Mouse (Mus musculus) cerebellum, adult 11-12 months (tissue): ENCODE measurements around the gene Apba3.
A peak's percentile ranks its signal among the peaks of the same experiment; 100 is the strongest.

Experiments
- DNase-seq: peaks from one replicate; pipeline ENCODE4 v3.0.0; 2022

Apba3 gene

GRCm38 (mm10) chr10:81252424-81253419, 14.0 kb upstream of the Apba3 start, which contains the start of gene Matk:
Gene Matk (plus strand): TSS chr10:81252935.
- DNase-seq, result no peak

GRCm38 (mm10) chr10:81254886-81255285, 11.9 kb upstream of the Apba3 start:
- DNase-seq, result no peak

- no peak for DNase-seq
These were observed 9.4 kb upstream of the Apba3 start for GRCm38 (mm10) chr10:81257158-81258039.

- no peak for DNase-seq
These were observed 7.4 kb upstream of the Apba3 start for GRCm38 (mm10) chr10:81259225-81259884.

DNA sequence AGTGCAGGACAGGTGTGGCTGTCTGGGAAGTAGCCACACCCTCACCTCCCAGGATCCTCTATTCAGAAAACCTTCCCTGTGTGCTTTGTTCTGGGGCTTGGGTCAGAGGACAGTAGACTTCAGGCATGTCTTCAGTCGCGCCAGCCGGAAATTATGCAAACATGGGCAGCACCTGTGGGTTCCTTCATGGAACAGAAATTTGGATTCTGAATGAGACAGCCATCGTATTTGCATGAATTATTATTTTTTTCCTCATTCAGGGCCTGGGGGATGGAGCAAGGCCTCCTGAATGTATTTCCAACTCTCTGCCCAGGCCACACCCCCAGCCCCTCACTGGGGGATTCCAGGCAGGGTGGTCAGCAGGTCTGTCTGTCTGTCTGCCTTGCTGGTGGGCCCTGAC, 5.7 kb upstream of the Apba3 start:
- DNase-seq, result no peak

- DNase-seq, result no peak
These were observed 1.2 kb upstream of the Apba3 start for GRCm38 (mm10) chr10:81265540-81265939.

GRCm38 (mm10) chr10:81268056-81268455, 1.3 kb downstream of the Apba3 start:
- DNase-seq, result peak; percentile 89

DNA sequence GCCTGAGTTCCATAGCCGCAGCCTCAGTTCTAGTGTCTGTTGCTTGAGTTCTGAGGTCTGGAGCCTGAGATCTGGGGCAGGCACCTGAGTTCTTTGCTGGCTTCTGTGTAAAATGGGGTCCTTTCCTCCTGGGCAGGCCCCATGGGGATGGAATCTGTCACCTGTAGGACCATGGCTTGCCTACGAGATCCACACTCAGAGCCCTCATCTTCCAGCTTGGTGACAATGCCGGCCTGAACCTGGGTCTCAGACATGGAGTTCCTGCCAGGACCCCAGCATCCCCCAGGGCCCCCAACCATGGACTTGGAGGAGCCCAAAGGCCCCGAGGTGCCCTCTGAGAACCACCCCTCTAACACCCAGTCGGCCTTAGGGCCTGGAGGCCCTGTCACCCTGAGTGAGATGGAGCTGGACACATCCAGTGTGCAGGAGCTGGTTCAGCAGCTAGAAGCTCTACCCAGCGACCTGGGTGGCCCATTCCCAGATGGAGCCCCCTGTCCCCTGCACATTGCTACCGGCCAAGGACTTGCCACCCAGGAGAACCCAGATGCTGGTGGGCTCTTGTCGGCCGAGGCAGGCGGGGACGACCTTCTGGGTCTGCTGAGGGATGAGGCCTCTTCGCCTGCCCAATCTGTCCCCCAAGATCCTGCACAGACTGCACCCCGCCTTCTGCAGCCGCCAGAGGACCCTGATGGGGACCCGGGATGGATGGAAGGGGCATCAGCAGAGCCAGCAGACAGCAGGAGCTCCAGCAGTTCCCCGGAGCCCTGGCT, 2.1 kb downstream of the Apba3 start:
- peak; percentile 74 for DNase-seq

- no peak for DNase-seq
These were observed 5.6 kb downstream of the Apba3 start for GRCm38 (mm10) chr10:81272356-81272755.

DNA sequence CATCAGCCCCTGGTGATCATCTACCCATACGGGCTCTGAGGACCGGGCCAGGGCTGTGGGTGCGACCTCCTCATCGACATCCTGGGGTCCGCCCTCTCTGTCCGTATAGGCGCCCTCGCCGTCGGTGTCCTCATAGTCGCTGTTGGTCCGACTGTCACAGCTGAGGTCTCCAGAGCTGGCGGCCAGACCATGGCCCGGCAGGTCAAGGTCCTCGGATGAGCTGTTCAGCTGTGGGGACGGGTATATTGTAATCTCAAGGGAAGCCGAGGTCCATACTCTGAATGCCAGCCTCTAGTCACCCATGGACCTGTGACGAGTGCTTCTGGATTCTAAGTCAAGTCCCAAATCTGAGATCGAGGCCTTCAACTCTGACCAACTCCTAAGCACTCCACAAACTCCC, 7.1 kb downstream of the Apba3 start:
- DNase-seq, result no peak

DNA sequence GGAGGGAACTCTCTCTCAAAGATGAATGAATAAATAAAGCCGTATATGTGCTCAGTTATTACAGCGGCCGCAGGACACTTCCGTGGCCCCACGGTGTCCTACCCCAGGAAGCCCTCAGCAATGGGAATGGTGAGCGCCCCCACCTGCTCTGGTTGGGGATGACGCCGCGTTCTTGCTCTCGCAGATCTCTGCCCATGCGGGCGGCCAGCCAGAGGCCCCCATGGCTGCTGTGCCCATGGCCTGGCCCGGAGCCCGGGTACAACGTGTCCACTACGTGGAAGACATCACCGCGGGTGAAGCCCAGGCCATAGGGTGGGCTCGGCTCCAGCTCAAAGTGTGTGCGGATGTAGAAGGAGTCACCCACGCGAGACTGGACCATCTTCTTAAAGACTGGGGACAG, 10.9 kb downstream of the Apba3 start:
- DNase-seq, result peak; percentile 54

DNA sequence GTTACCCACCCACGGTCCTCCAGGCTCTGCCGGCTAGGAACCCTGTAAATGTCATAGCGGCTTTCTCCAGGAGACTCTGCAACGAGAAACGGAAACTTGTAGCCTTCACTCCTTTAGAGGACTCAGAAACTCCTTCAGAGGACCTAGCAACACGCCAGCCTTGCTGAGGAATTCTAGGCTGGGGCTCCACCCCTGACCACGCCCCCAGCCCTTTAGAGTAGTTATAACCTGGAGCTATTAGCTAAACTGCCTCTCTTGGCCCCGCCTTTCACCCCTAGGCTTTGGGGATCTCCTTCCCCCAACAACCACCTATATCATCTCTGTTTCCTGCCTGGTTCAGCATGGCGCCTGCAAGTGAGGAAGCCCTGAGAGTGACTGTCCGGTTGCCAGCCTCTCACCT, 12.7 kb downstream of the Apba3 start:
- no peak for DNase-seq

- no peak for DNase-seq
These were observed 17.4 kb downstream of the Apba3 start for GRCm38 (mm10) chr10:81284189-81284588.

GRCm38 (mm10) chr10:81284719-81285118, 18.0 kb downstream of the Apba3 start:
- peak; percentile 55 for DNase-seq

DNA sequence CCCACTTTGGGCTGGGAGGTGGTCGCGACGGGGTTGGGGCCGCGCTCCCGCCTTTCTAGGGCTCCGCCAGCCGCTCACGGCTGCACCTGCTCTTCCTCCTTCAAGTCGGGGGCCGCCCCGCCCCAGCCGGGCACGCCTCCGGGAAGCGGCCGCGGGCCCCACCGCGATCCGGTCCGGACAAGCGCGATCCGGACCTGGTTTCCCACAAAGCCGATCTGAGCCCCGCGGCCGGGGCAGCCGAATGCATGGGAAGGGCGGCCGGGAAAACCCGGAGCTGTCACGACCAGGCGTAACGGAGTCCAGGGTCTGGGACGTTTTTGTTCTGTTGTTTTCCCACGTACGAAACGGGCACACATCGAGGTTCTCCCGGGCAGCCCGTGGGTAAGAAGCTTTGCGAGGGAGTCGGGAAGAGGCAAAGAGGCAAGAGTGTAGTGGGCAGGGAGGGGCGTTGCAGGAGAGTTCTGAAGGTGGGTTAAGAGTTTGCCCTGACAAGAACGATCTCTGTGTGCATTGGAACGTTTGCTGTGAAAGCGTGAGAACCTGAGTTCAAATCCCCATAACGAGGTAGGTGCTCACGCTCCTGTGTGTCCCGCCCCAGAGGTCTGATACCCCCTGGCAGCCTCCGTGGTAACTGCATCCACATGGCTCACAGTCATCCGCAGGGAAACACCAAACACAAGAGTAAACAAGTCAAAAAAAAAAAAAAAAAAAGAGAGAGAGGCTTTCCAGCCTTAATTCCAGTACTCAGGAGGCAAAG, 19.1 kb downstream of the Apba3 start:
- DNase-seq, result peak; percentile 76

DNA sequence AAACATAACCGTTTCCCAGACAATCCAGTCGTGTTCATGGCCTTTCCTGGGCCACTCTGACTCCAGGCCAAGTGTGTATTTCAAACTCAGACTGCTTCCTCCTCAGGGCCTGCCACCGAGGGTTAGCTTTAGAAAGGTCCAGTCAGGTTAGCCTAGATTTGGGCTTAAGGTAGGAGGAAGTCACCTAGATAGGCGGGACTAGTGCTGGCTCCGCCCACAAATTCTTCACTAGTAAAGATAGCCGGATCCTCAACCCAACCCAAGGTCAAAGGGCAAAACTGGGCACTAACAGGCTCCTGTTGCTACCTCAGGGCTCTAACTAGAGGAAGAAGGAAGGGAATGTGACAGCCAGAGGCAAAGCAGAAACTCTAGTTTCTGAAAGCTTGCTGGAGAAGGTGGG, 19.8 kb downstream of the Apba3 start:
- no peak for DNase-seq

- peak; percentile 69 for DNase-seq
These were observed 20.9 kb downstream of the Apba3 start for GRCm38 (mm10) chr10:81287513-81288157.

- peak; percentile 57 for DNase-seq
These were observed 21.8 kb downstream of the Apba3 start for GRCm38 (mm10) chr10:81288601-81289000.

DNA sequence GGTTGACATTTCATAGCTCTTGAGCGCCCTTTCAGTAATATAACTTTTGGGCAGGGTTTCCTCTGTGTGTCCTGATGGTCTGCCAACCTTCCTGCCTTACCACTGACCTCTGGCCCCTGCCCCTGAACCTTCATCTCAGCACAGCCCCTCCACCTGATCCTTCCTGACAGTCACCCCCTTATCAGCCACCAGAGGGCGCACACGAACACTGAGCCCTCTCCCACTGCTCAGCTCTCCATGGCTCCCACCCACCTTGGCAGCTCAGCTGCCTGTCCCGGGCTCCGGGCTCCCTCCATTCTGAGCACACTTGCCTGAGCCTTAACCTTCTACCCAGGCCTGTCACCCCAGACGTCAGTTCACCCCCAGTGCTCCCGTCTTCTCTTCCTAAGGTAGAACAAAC, 22.5 kb downstream of the Apba3 start:
- DNase-seq, result peak; percentile 77

DNA sequence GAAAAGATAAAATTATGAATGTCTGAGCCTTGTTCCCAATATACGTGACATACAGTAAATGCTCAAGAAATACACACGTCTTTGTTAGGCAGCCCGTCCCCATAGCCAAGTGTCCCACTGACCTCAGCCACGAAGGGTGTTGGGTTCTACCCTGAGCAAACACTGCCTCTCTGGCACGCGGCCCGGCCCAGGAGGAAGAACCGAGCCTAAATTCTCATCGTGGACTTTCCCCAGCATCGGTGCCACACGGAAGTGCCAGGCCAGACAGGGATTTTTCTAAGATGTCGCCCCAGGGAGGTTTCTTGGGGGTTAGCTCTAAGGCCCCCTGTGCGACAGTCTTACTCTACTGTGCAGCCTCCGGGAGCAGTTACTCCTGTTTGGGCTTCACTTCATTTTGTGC, 23.1 kb downstream of the Apba3 start:
- DNase-seq, result peak; percentile 62
